Mouse (Mus musculus): ENCODE measurements around the gene Mfap2. TPM values are rescaled to one million over a fixed set of nuclear protein-coding genes. Genes with fewer than 3 reads are reported as not detected.

Mfap2 gene
- polyA plus RNA-seq, 1 experiment from 2014 or later: 275 TPM

GRCm38 (mm10) chr4:140992215-140992614 is 18.0 kb upstream of the Mfap2 start:
- Histone ChIP-seq H3K4me1 (peaks cover 25% of the 10 kb centered on the region), H3K27me3 (no peaks in the 10 kb centered on the region), H3K9me3 (no peaks in the 10 kb centered on the region), H3K27ac (no peak overlapping the region), H3K4me2 (no peak overlapping the region), H3K36me3 (replicated peaks) (peaks cover 53% of the 10 kb centered on the region), H3K9ac (no peak overlapping the region), H3K4me3 (replicated peaks) (no peak overlapping the region)
- ATAC-seq (ENCODE audit: low FRiP score): no peak
- 87% methylated on average over 20 of the region's 20 CpGs for WGBS

DNA sequence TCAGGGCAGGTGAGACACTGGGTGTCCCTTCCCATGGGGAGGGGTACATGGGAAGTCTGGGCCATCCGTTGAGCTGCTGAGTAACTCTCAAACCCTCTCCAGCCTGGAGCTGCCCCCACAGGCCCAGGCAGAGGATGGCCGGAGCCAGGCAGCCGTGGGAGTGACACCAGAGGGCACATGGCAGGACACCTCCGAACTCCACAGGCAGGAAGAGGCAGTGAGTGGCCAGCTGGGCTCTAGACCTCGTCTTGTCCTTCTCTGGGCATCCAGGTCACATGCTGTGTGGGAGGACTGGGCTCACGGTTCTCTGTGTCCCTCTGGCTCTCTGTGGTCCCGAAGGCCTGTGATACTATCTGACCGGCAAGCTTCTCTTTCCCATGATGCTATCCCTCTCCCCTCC is 16.4 kb upstream of the Mfap2 start:
- Histone ChIP-seq H3K27ac (no peak overlapping the region), H3K4me2 (no peak overlapping the region), H3K4me3 (replicated peaks) (no peak overlapping the region), H3K27me3 (no peaks in the 10 kb centered on the region), H3K36me3 (replicated peaks) (peaks cover 66% of the 10 kb centered on the region), H3K9ac (no peak overlapping the region), H3K9me3 (no peaks in the 10 kb centered on the region), H3K4me1 (peaks cover 8% of the 10 kb centered on the region)
- 87% methylated on average over 8 of the region's 8 CpGs for WGBS
- ATAC-seq (ENCODE audit: low FRiP score): no peak

- H3K9ac ChIP-seq: no peak overlapping the region
- no peak overlapping the region for H3K4me3 ChIP-seq (replicated peaks)
- H3K4me1 ChIP-seq: no peaks in the 10 kb centered on the region
- peaks cover 86% of the 10 kb centered on the region for H3K36me3 ChIP-seq (replicated peaks)
- H3K9me3 ChIP-seq: no peaks in the 10 kb centered on the region
- ATAC-seq (ENCODE audit: low FRiP score): no peak
- H3K27me3 ChIP-seq: no peaks in the 10 kb centered on the region
- H3K4me2 ChIP-seq: no peak overlapping the region
- 91% methylated on average over 8 of the region's 8 CpGs for WGBS
- H3K27ac ChIP-seq: no peak overlapping the region
Measured at GRCm38 (mm10) chr4:140995811-140996210, 14.4 kb upstream of the Mfap2 start.

DNA sequence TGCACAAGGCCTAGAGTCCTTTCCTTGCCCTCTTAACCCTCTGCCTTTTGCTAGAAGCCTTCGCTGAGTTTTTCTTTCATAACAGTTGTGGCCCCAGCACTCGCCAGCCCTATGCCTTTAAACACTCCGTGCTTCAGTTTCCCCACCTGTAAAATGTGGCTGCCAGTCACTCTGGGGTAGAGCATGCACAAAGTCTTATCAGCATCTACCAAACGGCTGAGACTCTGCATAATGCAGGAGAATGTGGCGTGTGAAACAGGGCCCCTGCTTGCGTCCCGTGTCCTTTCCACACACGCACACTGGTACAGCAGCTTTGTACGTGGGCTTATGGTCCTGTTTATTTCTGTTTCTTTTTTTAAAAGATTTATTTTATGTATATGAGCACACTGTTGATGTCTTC is 13.4 kb upstream of the Mfap2 start:
- no peaks in the 10 kb centered on the region for H3K9me3 ChIP-seq
- H3K4me2 ChIP-seq: no peak overlapping the region
- peaks cover 95% of the 10 kb centered on the region for H3K36me3 ChIP-seq (replicated peaks)
- WGBS: 94% methylated on average over 9 of the region's 9 CpGs
- ATAC-seq (ENCODE audit: low FRiP score): no peak
- no peaks in the 10 kb centered on the region for H3K27me3 ChIP-seq
- H3K9ac ChIP-seq: no peak overlapping the region
- H3K4me3 ChIP-seq (replicated peaks): no peak overlapping the region
- no peak overlapping the region for H3K27ac ChIP-seq
- H3K4me1 ChIP-seq: no peaks in the 10 kb centered on the region

DNA sequence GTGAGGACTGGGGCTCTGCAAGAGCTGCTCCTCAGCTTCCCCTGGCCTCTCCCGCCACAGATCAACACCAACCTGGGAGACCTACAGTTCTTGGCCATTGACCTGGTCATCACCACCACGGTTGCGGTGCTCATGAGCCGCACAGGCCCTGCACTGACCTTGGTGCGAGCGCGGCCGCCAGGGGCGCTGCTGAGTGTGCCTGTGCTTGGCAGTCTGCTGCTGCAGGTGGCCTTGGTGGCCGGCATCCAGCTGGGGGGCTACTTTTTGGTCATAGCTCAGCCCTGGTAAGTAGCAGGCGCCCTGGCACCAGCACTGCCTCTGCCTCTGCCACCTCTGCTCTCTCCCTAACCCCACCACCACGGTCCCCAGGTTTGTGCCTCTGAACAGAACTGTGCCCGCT is 4.2 kb upstream of the Mfap2 start:
- Histone ChIP-seq H3K9ac (no peak overlapping the region), H3K4me3 (replicated peaks) (no peak overlapping the region), H3K27me3 (no peaks in the 10 kb centered on the region), H3K4me2 (no peak overlapping the region), H3K4me1 (peaks cover 6% of the 10 kb centered on the region), H3K36me3 (replicated peaks) (peaks cover 69% of the 10 kb centered on the region), H3K27ac (no peak overlapping the region), H3K9me3 (0 out of 2 replicates have a peak, but pooled peaks cover 3% of the 10 kb centered on the region)
- ATAC-seq (ENCODE audit: low FRiP score): no peak
- 86% methylated on average over 13 of the region's 13 CpGs for WGBS

GRCm38 (mm10) chr4:141008028-141008427 is 2.2 kb upstream of the Mfap2 start:
- peaks cover 26% of the 10 kb centered on the region for H3K4me1 ChIP-seq
- H3K9ac ChIP-seq: no peak overlapping the region
- no peak overlapping the region for H3K4me3 ChIP-seq (replicated peaks)
- 0 out of 2 replicates have a peak, but pooled peaks cover 3% of the 10 kb centered on the region for H3K9me3 ChIP-seq
- peaks cover 54% of the 10 kb centered on the region for H3K36me3 ChIP-seq (replicated peaks)
- ATAC-seq (ENCODE audit: low FRiP score): no peak
- H3K27ac ChIP-seq: no peak overlapping the region
- 95% methylated on average over 8 of the region's 8 CpGs for WGBS
- no peak overlapping the region for H3K4me2 ChIP-seq
- no peaks in the 10 kb centered on the region for H3K27me3 ChIP-seq

GRCm38 (mm10) chr4:141010526-141010925 is 308 bp downstream of the Mfap2 start:
- Histone ChIP-seq H3K9me3 (0 out of 2 replicates have a peak, but pooled peaks cover 3% of the 10 kb centered on the region), H3K27me3 (no peaks in the 10 kb centered on the region), H3K4me1 (peaks cover 26% of the 10 kb centered on the region), H3K27ac (peak overlapping the region; percentile 82), H3K4me3 (replicated peaks) (peak overlapping the region; percentile 77), H3K36me3 (replicated peaks) (peaks cover 55% of the 10 kb centered on the region), H3K9ac (peak overlapping the region; percentile 87), H3K4me2 (peak overlapping the region; percentile 80)
- ATAC-seq (ENCODE audit: low FRiP score): peak; percentile 85
- under 1% methylated on average over 26 of the region's 26 CpGs for WGBS

DNA sequence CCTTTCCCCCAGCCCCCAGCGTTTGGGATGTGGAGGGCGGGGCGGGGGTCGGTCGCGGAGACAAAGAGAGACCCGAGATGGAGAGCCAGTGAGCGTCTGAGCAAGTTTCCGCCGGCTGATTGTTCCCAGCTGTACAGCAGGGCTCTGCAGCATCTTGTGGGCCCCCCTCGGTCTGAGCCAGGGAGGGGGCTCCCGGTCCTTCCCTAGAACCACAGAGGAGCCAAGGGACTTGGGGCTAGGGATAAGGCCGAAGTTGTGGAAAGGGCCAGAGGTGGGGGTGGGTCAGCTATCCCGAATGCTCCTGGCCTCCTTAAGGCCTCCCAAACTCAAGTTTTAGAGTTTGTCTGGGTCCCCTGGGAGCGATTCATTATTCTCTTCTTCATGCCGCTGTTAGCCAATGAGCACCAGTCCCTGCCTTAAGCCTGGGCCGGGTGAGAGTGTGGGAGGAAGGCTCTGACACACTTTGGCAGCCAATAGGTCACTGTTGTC is 767 bp downstream of the Mfap2 start:
- H3K36me3 ChIP-seq (replicated peaks): peaks cover 55% of the 10 kb centered on the region
- H3K4me1 ChIP-seq: peaks cover 26% of the 10 kb centered on the region
- H3K9ac ChIP-seq: peak overlapping the region; percentile 87
- peak; percentile 47 for ATAC-seq (ENCODE audit: low FRiP score)
- H3K9me3 ChIP-seq: 0 out of 2 replicates have a peak, but pooled peaks cover 3% of the 10 kb centered on the region
- WGBS: under 1% methylated on average over 17 of the region's 17 CpGs
- H3K4me3 ChIP-seq (replicated peaks): peak overlapping the region; percentile 77
- peak overlapping the region; percentile 82 for H3K27ac ChIP-seq
- no peaks in the 10 kb centered on the region for H3K27me3 ChIP-seq
- peak overlapping the region; percentile 80 for H3K4me2 ChIP-seq

DNA sequence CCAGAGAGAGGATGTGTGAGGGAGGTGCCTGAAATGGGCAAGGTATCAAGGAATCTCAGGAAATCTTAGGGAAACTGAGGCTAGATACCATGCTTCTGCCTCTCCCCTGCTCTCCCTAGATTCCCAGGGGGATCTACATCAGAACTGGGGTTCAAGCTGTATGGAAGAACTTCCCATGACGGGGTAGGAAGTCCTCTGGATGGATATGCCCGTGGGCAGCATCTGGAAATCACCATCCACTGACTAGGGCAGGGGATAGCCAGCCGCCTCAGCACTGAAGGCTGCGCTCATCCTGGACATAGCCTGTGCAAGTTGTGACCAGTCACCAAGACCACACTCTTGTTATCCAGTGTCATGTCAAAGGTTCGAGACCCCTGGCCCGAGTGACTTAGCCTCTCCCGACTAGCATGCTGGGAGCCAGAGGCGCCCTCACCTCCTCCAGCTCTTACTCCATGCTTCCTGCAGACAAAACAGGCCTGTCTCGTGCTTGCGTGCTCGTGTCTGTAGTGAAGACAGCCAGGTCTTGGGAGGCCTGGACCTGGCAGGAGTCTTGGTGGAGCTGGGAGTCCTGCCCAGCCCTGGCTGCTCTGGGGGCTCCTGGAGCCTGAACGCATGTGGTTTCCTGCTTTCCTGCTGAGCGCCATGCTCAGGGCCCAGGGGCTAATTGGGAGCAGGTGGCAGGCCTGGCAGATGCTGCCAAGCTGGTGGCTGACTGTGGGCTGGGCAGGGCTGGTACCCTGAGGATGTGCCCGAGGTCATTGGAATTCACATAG is 1.5 kb downstream of the Mfap2 start:
- Histone ChIP-seq H3K4me1 (peaks cover 26% of the 10 kb centered on the region), H3K9ac (peak overlapping the region; percentile 87), H3K27ac (peak overlapping the region; percentile 82), H3K4me2 (peak overlapping the region; percentile 80), H3K4me3 (replicated peaks) (peak overlapping the region; percentile 77), H3K27me3 (no peaks in the 10 kb centered on the region), H3K36me3 (replicated peaks) (peaks cover 55% of the 10 kb centered on the region), H3K9me3 (0 out of 2 replicates have a peak, but pooled peaks cover 3% of the 10 kb centered on the region)
- peak; percentile 18; the same call in 1 of the 2 replicates for ATAC-seq (ENCODE audit: low FRiP score)
- WGBS: 51% methylated on average over 14 of the region's 14 CpGs

- no peak for ATAC-seq (ENCODE audit: low FRiP score)
Measured at GRCm38 (mm10) chr4:141012558-141012957, 2.3 kb downstream of the Mfap2 start.

GRCm38 (mm10) chr4:141014114-141014513 is 3.9 kb downstream of the Mfap2 start:
- Histone ChIP-seq H3K4me1 (peaks cover 38% of the 10 kb centered on the region), H3K36me3 (replicated peaks) (peaks cover 62% of the 10 kb centered on the region), H3K9ac (no peak overlapping the region; the same call in 1 of the 2 replicates), H3K4me2 (no peak overlapping the region), H3K9me3 (no peaks in the 10 kb centered on the region), H3K27me3 (no peaks in the 10 kb centered on the region), H3K27ac (peak overlapping the region; percentile 13; the same call in 1 of the 2 replicates), H3K4me3 (replicated peaks) (no peak overlapping the region)
- ATAC-seq (ENCODE audit: low FRiP score): no peak
- WGBS: 76% methylated on average over 8 of the region's 8 CpGs

More at GRCm38 (mm10) chr4:141012558-141012957, 2.3 kb downstream of the Mfap2 start:
- Histone ChIP-seq H3K36me3 (replicated peaks) (peaks cover 58% of the 10 kb centered on the region), H3K27me3 (no peaks in the 10 kb centered on the region), H3K9me3 (no peaks in the 10 kb centered on the region), H3K27ac (peak overlapping the region; percentile 82), H3K4me2 (peak overlapping the region; percentile 80), H3K4me3 (replicated peaks) (0 out of 2 replicates have a peak overlapping the region, but pooled peaks have one; percentile 0), H3K9ac (peak overlapping the region; percentile 87; the same call in 1 of the 2 replicates), H3K4me1 (peaks cover 26% of the 10 kb centered on the region)
- WGBS: 81% methylated on average over 10 of the region's 10 CpGs

- peaks cover 69% of the 10 kb centered on the region for H3K36me3 ChIP-seq (replicated peaks)
- WGBS: 91% methylated on average over 11 of the region's 11 CpGs
- no peak overlapping the region for H3K4me2 ChIP-seq
- H3K4me1 ChIP-seq: peaks cover 45% of the 10 kb centered on the region
- no peak for ATAC-seq (ENCODE audit: low FRiP score)
- H3K27ac ChIP-seq: 0 out of 2 replicates have a peak overlapping the region, but pooled peaks have one; percentile 6
- no peaks in the 10 kb centered on the region for H3K9me3 ChIP-seq
- H3K4me3 ChIP-seq (replicated peaks): no peak overlapping the region
- H3K27me3 ChIP-seq: no peaks in the 10 kb centered on the region
- H3K9ac ChIP-seq: no peak overlapping the region
Measured at GRCm38 (mm10) chr4:141014856-141015255, 4.6 kb downstream of the Mfap2 start.

All from forebrain, embryonic 12.5 days (tissue).